Mouse (Mus musculus) liver, embryonic 16.5 days (tissue): Measurements from ENCODE around the gene Smad6. TPM values are rescaled to one million over a fixed set of nuclear protein-coding genes. Genes with fewer than 3 reads are reported as not detected.
A peak's percentile ranks its signal among the peaks of the same experiment; 100 is the strongest.

Experiments
- ATAC-seq: fragments of 200-750 bp; cut with Nextera tagmentation; 2 replicates; pipeline ENCODE4 v1.8.0; 2017; ENCODE audit warnings: low read depth, mild to moderate bottlenecking, moderate number of reproducible peaks, moderate library complexity
- H3K27ac ChIP-seq: fragments of 300-500 bp; sonication (generic); 2 replicates; pipeline ENCODE4 v1.5.1; 2014; ENCODE audit warnings: mild to moderate bottlenecking, low read length
- H3K27me3 ChIP-seq: fragments of 300-500 bp; sonication (generic); 2 replicates; pipeline ENCODE4 v1.6.1; 2014; ENCODE audit warnings: low read depth, low read length, mixed read lengths; ENCODE audit not compliant: control insufficient read depth, insufficient read depth
- H3K36me3 ChIP-seq: fragments of 300-500 bp; sonication (generic); 2 replicates; pipeline ENCODE4 v1.6.1; 2014; ENCODE audit warnings: mild to moderate bottlenecking; ENCODE audit not compliant: control insufficient read depth, insufficient read depth
- H3K4me1 ChIP-seq: fragments of 300-500 bp; sonication (generic); 2 replicates; pipeline ENCODE4 v1.6.1; 2014; ENCODE audit warnings: low read depth, low read length, mixed read lengths; ENCODE audit not compliant: control insufficient read depth
- H3K4me2 ChIP-seq: fragments of 300-500 bp; sonication (generic); 2 replicates; pipeline ENCODE4 v1.6.1; 2014; ENCODE audit warnings: low read depth, low read length, mixed read lengths
- H3K4me3 ChIP-seq: fragments of 300-500 bp; sonication (generic); 2 replicates; pipeline ENCODE4 v1.5.1; 2014; ENCODE audit warnings: low read depth, mild to moderate bottlenecking, low read length
- H3K9ac ChIP-seq: fragments of 300-500 bp; sonication (generic); 2 replicates; pipeline ENCODE4 v1.6.1; 2014; ENCODE audit warnings: low read depth, low read length
- H3K9me3 ChIP-seq: fragments of 300-500 bp; sonication (generic); replicated peaks from 2 replicates; pipeline ENCODE4 v1.6.1; 2016; ENCODE audit warnings: low read length; ENCODE audit not compliant: control insufficient read depth
- WGBS: fragments of 180-500 bp; shearing (Covaris S2); extraction: QIAGEN DNeasy Blood & Tissue Kit; methylation state at CpG from one replicate; pipeline ENCODE4 v1.1.7; 2014; ENCODE audit not compliant: insufficient replicate concordance; 5-methylcytosine and 5-hydroxymethylcytosine counted together
- polyA plus RNA-seq: library from polyadenylated mRNA; unstranded; fragments of >200 nt; fragmentation: Nextera tagmentation; extraction: Ambion mirVana; gene quantifications from 2 replicates; pipeline ENCODE4 v1.2.1, GENCODE M21; 2015

Smad6 gene
- polyA plus RNA-seq, 1 experiment from 2014 or later = 1.9 TPM

GRCm38 (mm10) chr9:63973662-63974190, 48.1 kb downstream of the Smad6 start:
- WGBS = 48% methylated on average over 14 of the region's 14 CpGs
- H3K9ac ChIP-seq = no peak overlapping the region
- no peaks in the 10 kb centered on the region for H3K9me3 ChIP-seq
- no peaks in the 10 kb centered on the region for H3K27me3 ChIP-seq
- H3K4me2 ChIP-seq = no peak overlapping the region
- no peak overlapping the region for H3K4me3 ChIP-seq
- H3K4me1 ChIP-seq = peaks cover 10% of the 10 kb centered on the region
- no peak overlapping the region for H3K27ac ChIP-seq
- no peaks in the 10 kb centered on the region for H3K36me3 ChIP-seq
- ATAC-seq = no peak

- WGBS = 67% methylated on average over 11 of the region's 11 CpGs
- Histone ChIP-seq H3K4me3 (no peak overlapping the region), H3K4me2 (no peak overlapping the region), H3K27ac (no peak overlapping the region), H3K9me3 (no peaks in the 10 kb centered on the region), H3K36me3 (no peaks in the 10 kb centered on the region), H3K4me1 (peaks cover 9% of the 10 kb centered on the region), H3K9ac (no peak overlapping the region), H3K27me3 (no peaks in the 10 kb centered on the region)
- ATAC-seq = no peak
Observed at GRCm38 (mm10) chr9:63972576-63973290, 49.1 kb downstream of the Smad6 start.

GRCm38 (mm10) chr9:63971557-63971956, 50.3 kb downstream of the Smad6 start:
- H3K4me2 ChIP-seq = no peak overlapping the region
- no peak overlapping the region for H3K27ac ChIP-seq
- H3K36me3 ChIP-seq = no peaks in the 10 kb centered on the region
- H3K9me3 ChIP-seq = no peaks in the 10 kb centered on the region
- no peak overlapping the region for H3K9ac ChIP-seq
- no peak overlapping the region for H3K4me3 ChIP-seq
- no peaks in the 10 kb centered on the region for H3K27me3 ChIP-seq
- H3K4me1 ChIP-seq = peaks cover 9% of the 10 kb centered on the region
- WGBS = 34% methylated on average over 4 of the region's 4 CpGs
- ATAC-seq = no peak

- Histone ChIP-seq H3K4me2 (no peak overlapping the region), H3K9me3 (no peaks in the 10 kb centered on the region), H3K4me3 (no peak overlapping the region), H3K9ac (no peak overlapping the region), H3K4me1 (peaks cover 9% of the 10 kb centered on the region), H3K27ac (no peak overlapping the region), H3K36me3 (no peaks in the 10 kb centered on the region), H3K27me3 (no peaks in the 10 kb centered on the region)
- 37% methylated on average over 6 of the region's 6 CpGs for WGBS
- no peak for ATAC-seq
Observed at GRCm38 (mm10) chr9:63970836-63971235, 51.0 kb downstream of the Smad6 start.

GRCm38 (mm10) chr9:63970388-63970787, 51.5 kb downstream of the Smad6 start:
- WGBS = 34% methylated on average over 12 of the region's 12 CpGs
- 0 out of 2 replicates have a peak, but pooled peaks have one; percentile 12 for ATAC-seq
- H3K27ac ChIP-seq = no peak overlapping the region

GRCm38 (mm10) chr9:63969467-63969866, 52.4 kb downstream of the Smad6 start:
- Histone ChIP-seq H3K4me3 (no peak overlapping the region), H3K36me3 (no peaks in the 10 kb centered on the region), H3K4me2 (no peak overlapping the region), H3K9me3 (no peaks in the 10 kb centered on the region), H3K9ac (no peak overlapping the region), H3K4me1 (peaks cover 6% of the 10 kb centered on the region), H3K27me3 (no peaks in the 10 kb centered on the region), H3K27ac (no peak overlapping the region)
- 59% methylated on average over 10 of the region's 10 CpGs for WGBS
- ATAC-seq = no peak

More at GRCm38 (mm10) chr9:63970388-63970787, 51.5 kb downstream of the Smad6 start:
- Histone ChIP-seq H3K9me3 (no peaks in the 10 kb centered on the region), H3K27me3 (no peaks in the 10 kb centered on the region), H3K4me3 (no peak overlapping the region), H3K4me2 (no peak overlapping the region), H3K9ac (no peak overlapping the region), H3K4me1 (peaks cover 6% of the 10 kb centered on the region), H3K36me3 (no peaks in the 10 kb centered on the region)

- H3K27ac ChIP-seq = no peak overlapping the region
- no peak overlapping the region for H3K9ac ChIP-seq
- H3K9me3 ChIP-seq = no peaks in the 10 kb centered on the region
- no peak overlapping the region for H3K4me3 ChIP-seq
- WGBS = 50% methylated on average over 9 of the region's 9 CpGs
- no peaks in the 10 kb centered on the region for H3K36me3 ChIP-seq
- H3K4me2 ChIP-seq = no peak overlapping the region
- peak; percentile 28 for ATAC-seq
- H3K4me1 ChIP-seq = peaks cover 6% of the 10 kb centered on the region
- H3K27me3 ChIP-seq = no peaks in the 10 kb centered on the region
Observed at GRCm38 (mm10) chr9:63968592-63968991, 53.3 kb downstream of the Smad6 start.

- Histone ChIP-seq H3K9ac (no peak overlapping the region), H3K27ac (no peak overlapping the region), H3K4me1 (peaks cover 9% of the 10 kb centered on the region), H3K27me3 (no peaks in the 10 kb centered on the region), H3K4me3 (no peak overlapping the region), H3K36me3 (no peaks in the 10 kb centered on the region), H3K9me3 (no peaks in the 10 kb centered on the region), H3K4me2 (no peak overlapping the region)
- WGBS = 49% methylated on average over 14 of the region's 14 CpGs
- no peak for ATAC-seq
Observed at GRCm38 (mm10) chr9:63967408-63968172, 54.3 kb downstream of the Smad6 start.

- Histone ChIP-seq H3K4me1 (peaks cover 6% of the 10 kb centered on the region), H3K36me3 (no peaks in the 10 kb centered on the region), H3K4me3 (no peak overlapping the region), H3K4me2 (no peak overlapping the region), H3K9me3 (no peaks in the 10 kb centered on the region), H3K27me3 (no peaks in the 10 kb centered on the region), H3K9ac (no peak overlapping the region), H3K27ac (no peak overlapping the region)
- ATAC-seq = no peak
- 27% methylated on average over 4 of the region's 4 CpGs for WGBS
Observed at GRCm38 (mm10) chr9:63965579-63965981, 56.3 kb downstream of the Smad6 start.
